Mouse (Mus musculus): Measurements from ENCODE around the gene Naa35.

DNA sequence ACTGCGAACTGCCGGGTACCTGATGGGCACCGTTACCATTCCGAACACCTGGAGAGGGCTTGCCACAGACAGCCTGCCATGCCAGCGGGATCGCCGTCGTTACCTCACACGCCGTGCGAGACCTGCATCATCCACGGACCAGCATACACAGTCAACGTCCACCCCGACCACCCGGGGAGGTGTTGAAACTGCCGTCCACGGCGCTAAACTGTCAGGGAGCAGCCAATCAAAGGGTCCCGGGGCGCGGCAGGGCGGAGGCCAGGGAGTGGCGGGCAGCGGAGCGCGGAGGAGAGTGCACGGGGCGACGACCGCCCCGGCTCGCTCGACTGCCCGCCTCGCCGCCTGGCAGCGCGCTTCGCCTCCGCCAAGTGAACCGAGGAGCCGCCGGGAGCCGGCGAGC lies 28.4 kb upstream of the Naa35 start:
- TF ChIP-seq CTCF (conservative IDR thresholded peaks at IDR 0.05; ENCODE audit: low read length) (no peak), NANOG (IDR thresholded peaks at IDR 0.05; ENCODE audit: borderline replicate concordance, low read length) (no peak)
